Mouse (Mus musculus) left cerebral cortex, adult 2 months (tissue): Measurements from ENCODE around the gene Gprc5d. TPM values are rescaled to one million over a fixed set of nuclear protein-coding genes. Genes with fewer than 3 reads are reported as not detected.

ENCODE experiments used
- DNase-seq, 2 experiments: peaks; one replicate each; pipeline ENCODE4 v3.0.0; 2021 to 2022; ENCODE audit warnings: low spot score in 2 of 2, mixed read lengths in 1 of 2; ENCODE audit errors: extremely low spot score in 1 of 2
- H3K27ac ChIP-seq: fragments of 200-600 bp; 2 replicates; pipeline ENCODE4 v1.8.1; 2022
- H3K4me3 ChIP-seq: fragments of 200-600 bp; 2 replicates; pipeline ENCODE4 v1.8.1; 2022
- CTCF ChIP-seq: fragments of 200-600 bp; IDR thresholded peaks from 2 replicates; pipeline ENCODE4 v1.8.1; 2022; ENCODE audit warnings: antibody characterized with exemption, mild to moderate bottlenecking, moderate library complexity
- intact Hi-C: fragments of 180-260 bp; cut with DNase I; formaldehyde crosslinking; loops from one replicate; pipeline ENCODE4 v1.15.1; 2025
- total RNA-seq, 2 experiments: library from RNA; stranded (reverse); gene quantifications; 2 replicates each; pipeline ENCODE4 v1.2.3; 2021

The Gprc5d gene
- total RNA-seq, 2 experiments from 2014 or later = 0.26 TPM; not detected in 1

GRCm38 (mm10) chr6:135064621-135065020 lies 53.5 kb downstream of the Gprc5d start:
- no peak for DNase-seq
- no peak overlapping the region for H3K27ac ChIP-seq
- intact Hi-C loops = no loop called here
- no peak overlapping the region for H3K4me3 ChIP-seq
- TF ChIP-seq CTCF = no peak

GRCm38 (mm10) chr6:135060728-135061127 lies 57.4 kb downstream of the Gprc5d start:
- TF ChIP-seq CTCF = no peak
- H3K4me3 ChIP-seq = no peak overlapping the region
- no peak overlapping the region for H3K27ac ChIP-seq
- no peak for DNase-seq
- intact Hi-C loops = no loop called here

Other genes with a start within 250 kb of the Gprc5d start
- 10 to 100 TPM; 22.2 to 26.9 TPM for gene Gpr19, start 219.7 kb downstream of the Gprc5d start, total RNA-seq
- gene Cdkn1b, start 197.9 kb downstream of the Gprc5d start, total RNA-seq = 10 to 100 TPM; 36.8 to 42.3 TPM
- gene Apold1, start 136.6 kb downstream of the Gprc5d start, total RNA-seq = 1 to 10 TPM; 3.7 to 6.4 TPM
- gene Ddx47, start 106.7 kb downstream of the Gprc5d start, total RNA-seq = 10 to 100 TPM; 61.0 to 62.0 TPM
- under 1 TPM; 0.38 to 0.65 TPM for gene Gprc5a, start 52.6 kb downstream of the Gprc5d start, total RNA-seq
- 100 to 1,000 TPM; 167 to 178 TPM for gene Fam234b, start 79.7 kb upstream of the Gprc5d start, total RNA-seq
- 10 to 100 TPM; 45.3 to 46.9 TPM for gene Hebp1, start 79.7 kb upstream of the Gprc5d start, total RNA-seq
- not detected for gene Gsg1, start 136.1 kb upstream of the Gprc5d start, total RNA-seq
- under 1 TPM; 0.28 to 0.54 TPM for gene Pbp2, start 192.1 kb upstream of the Gprc5d start, total RNA-seq
- gene Emp1, start 244.3 kb upstream of the Gprc5d start, total RNA-seq = 1 to 10 TPM; 2.6 TPM